Mouse (Mus musculus): ENCODE measurements around the gene Osbpl2. TPM values are rescaled to one million over a fixed set of nuclear protein-coding genes. Genes with fewer than 3 reads are reported as not detected.

The Osbpl2 gene
- polyA plus RNA-seq, 2 experiments = 4.4 to 7.9 TPM

- DNase-seq (ENCODE audit: low read depth in 3 of 3, low spot score in 3 of 3) = no peak
- H3K4me1 ChIP-seq (replicated peaks; ENCODE audit: control insufficient read depth in 2 of 2, insufficient read depth in 2 of 2, low read length in 1 of 2) = peaks cover 3 to 4% of the 10 kb centered on the region in 2 experiments
- H3K27ac ChIP-seq = no peak overlapping the region
- H3K4me3 ChIP-seq (ENCODE audit: insufficient read depth in 1 of 2, low read depth in 2 of 2, low read length in 2 of 2) = no peak overlapping the region
- ATAC-seq (ENCODE audit: insufficient read depth) = no peak
- WGBS (ENCODE audit: insufficient replicate concordance) = 82% methylated on average over 7 of the region's 7 CpGs
- no peaks in the 10 kb centered on the region for H3K36me3 ChIP-seq (replicated peaks; ENCODE audit: control insufficient read depth, insufficient read depth, low read depth)
- H3K9ac ChIP-seq (replicated peaks) = no peak overlapping the region
- no peaks in the 10 kb centered on the region for H3K9me3 ChIP-seq (ENCODE audit: control insufficient read depth, low read length)
- no peak overlapping the region for H3K4me2 ChIP-seq (ENCODE audit: low read depth)
- no peaks in the 10 kb centered on the region for H3K27me3 ChIP-seq (ENCODE audit: control insufficient read depth, insufficient read depth, low read length)
- TF ChIP-seq CTCF (IDR thresholded peaks at IDR 0.05; ENCODE audit: low read depth) = no peak
- TF ChIP-seq EP300 (IDR thresholded peaks at IDR 0.05; ENCODE audit: low read depth) = no peak
Measured at GRCm38 (mm10) chr2:180072886-180073285, 46.2 kb upstream of the Osbpl2 start.

GRCm38 (mm10) chr2:180077622-180078021 is 41.5 kb upstream of the Osbpl2 start:
- H3K4me1 ChIP-seq (replicated peaks; ENCODE audit: control insufficient read depth in 2 of 2, insufficient read depth in 2 of 2, low read length in 1 of 2) = no peaks in the 10 kb centered on the region
- no peak overlapping the region for H3K4me3 ChIP-seq (ENCODE audit: insufficient read depth in 1 of 2, low read depth in 2 of 2, low read length in 2 of 2)
- H3K36me3 ChIP-seq (replicated peaks; ENCODE audit: control insufficient read depth, insufficient read depth, low read depth) = no peaks in the 10 kb centered on the region
- H3K4me2 ChIP-seq (ENCODE audit: low read depth) = no peak overlapping the region
- DNase-seq (ENCODE audit: low read depth in 3 of 3, low spot score in 3 of 3) = no peak
- ATAC-seq (ENCODE audit: insufficient read depth) = no peak
- H3K9ac ChIP-seq (replicated peaks) = no peak overlapping the region
- H3K27me3 ChIP-seq (ENCODE audit: control insufficient read depth, insufficient read depth, low read length) = no peaks in the 10 kb centered on the region
- H3K9me3 ChIP-seq (ENCODE audit: control insufficient read depth, low read length) = no peaks in the 10 kb centered on the region
- 71% methylated on average over 3 of the region's 3 CpGs for WGBS (ENCODE audit: insufficient replicate concordance)
- H3K27ac ChIP-seq = no peak overlapping the region
- TF ChIP-seq CTCF (IDR thresholded peaks at IDR 0.05; ENCODE audit: low read depth) (no peak), EP300 (IDR thresholded peaks at IDR 0.05; ENCODE audit: low read depth) (no peak)

GRCm38 (mm10) chr2:180080680-180081079 is 38.4 kb upstream of the Osbpl2 start:
- DNase-seq (ENCODE audit: low read depth in 3 of 3, low spot score in 3 of 3) (no peak), ATAC-seq (ENCODE audit: insufficient read depth) (no peak)
- Histone ChIP-seq H3K4me1 (replicated peaks; ENCODE audit: control insufficient read depth in 2 of 2, insufficient read depth in 2 of 2, low read length in 1 of 2) (no peaks in the 10 kb centered on the region), H3K9ac (replicated peaks) (no peak overlapping the region), H3K36me3 (replicated peaks; ENCODE audit: control insufficient read depth, insufficient read depth, low read depth) (no peaks in the 10 kb centered on the region), H3K27ac (no peak overlapping the region), H3K4me2 (ENCODE audit: low read depth) (no peak overlapping the region), H3K9me3 (ENCODE audit: control insufficient read depth, low read length) (no peaks in the 10 kb centered on the region), H3K27me3 (ENCODE audit: control insufficient read depth, insufficient read depth, low read length) (no peaks in the 10 kb centered on the region), H3K4me3 (ENCODE audit: insufficient read depth in 1 of 2, low read depth in 2 of 2, low read length in 2 of 2) (no peak overlapping the region)
- 73% methylated on average over 8 of the region's 8 CpGs for WGBS (ENCODE audit: insufficient replicate concordance)
- TF ChIP-seq EP300 (IDR thresholded peaks at IDR 0.05; ENCODE audit: low read depth) = no peak
- no peak for TF ChIP-seq CTCF (IDR thresholded peaks at IDR 0.05; ENCODE audit: low read depth)

GRCm38 (mm10) chr2:180083063-180083462 is 36.0 kb upstream of the Osbpl2 start:
- WGBS (ENCODE audit: insufficient replicate concordance) = 81% methylated on average over 10 of the region's 10 CpGs
- Histone ChIP-seq H3K27me3 (ENCODE audit: control insufficient read depth, insufficient read depth, low read length) (no peaks in the 10 kb centered on the region), H3K9me3 (ENCODE audit: control insufficient read depth, low read length) (no peaks in the 10 kb centered on the region), H3K9ac (replicated peaks) (no peak overlapping the region), H3K4me1 (replicated peaks; ENCODE audit: control insufficient read depth in 2 of 2, insufficient read depth in 2 of 2, low read length in 1 of 2) (no peaks in the 10 kb centered on the region), H3K27ac (no peak overlapping the region), H3K4me3 (ENCODE audit: insufficient read depth in 1 of 2, low read depth in 2 of 2, low read length in 2 of 2) (no peak overlapping the region), H3K36me3 (replicated peaks; ENCODE audit: control insufficient read depth, insufficient read depth, low read depth) (no peaks in the 10 kb centered on the region), H3K4me2 (ENCODE audit: low read depth) (no peak overlapping the region)
- ATAC-seq (ENCODE audit: insufficient read depth) (no peak), DNase-seq (ENCODE audit: low read depth in 3 of 3, low spot score in 3 of 3) (no peak)
- no peak for TF ChIP-seq EP300 (IDR thresholded peaks at IDR 0.05; ENCODE audit: low read depth)
- no peak for TF ChIP-seq CTCF (IDR thresholded peaks at IDR 0.05; ENCODE audit: low read depth)

- no peaks in the 10 kb centered on the region for H3K9me3 ChIP-seq (ENCODE audit: control insufficient read depth, low read length)
- H3K36me3 ChIP-seq (replicated peaks; ENCODE audit: control insufficient read depth, insufficient read depth, low read depth) = no peaks in the 10 kb centered on the region
- ATAC-seq (ENCODE audit: insufficient read depth) = no peak
- TF ChIP-seq EP300 (IDR thresholded peaks at IDR 0.05; ENCODE audit: low read depth) = no peak
- no peak for TF ChIP-seq CTCF (IDR thresholded peaks at IDR 0.05; ENCODE audit: low read depth)
- H3K4me1 ChIP-seq (replicated peaks; ENCODE audit: control insufficient read depth in 2 of 2, insufficient read depth in 2 of 2, low read length in 1 of 2) = no peaks in the 10 kb centered on the region
- H3K4me3 ChIP-seq (ENCODE audit: insufficient read depth in 1 of 2, low read depth in 2 of 2, low read length in 2 of 2) = no peak overlapping the region
- no peak overlapping the region for H3K9ac ChIP-seq (replicated peaks)
- DNase-seq (ENCODE audit: low read depth in 3 of 3, low spot score in 3 of 3) = no peak
- WGBS (ENCODE audit: insufficient replicate concordance) = 64% methylated on average over 3 of the region's 3 CpGs
- H3K27ac ChIP-seq = no peak overlapping the region
- no peaks in the 10 kb centered on the region for H3K27me3 ChIP-seq (ENCODE audit: control insufficient read depth, insufficient read depth, low read length)
- no peak overlapping the region for H3K4me2 ChIP-seq (ENCODE audit: low read depth)
Measured at GRCm38 (mm10) chr2:180084565-180084964, 34.5 kb upstream of the Osbpl2 start.
